Mouse (Mus musculus): Measurements from ENCODE around the gene Rho.

The Rho gene

DNA sequence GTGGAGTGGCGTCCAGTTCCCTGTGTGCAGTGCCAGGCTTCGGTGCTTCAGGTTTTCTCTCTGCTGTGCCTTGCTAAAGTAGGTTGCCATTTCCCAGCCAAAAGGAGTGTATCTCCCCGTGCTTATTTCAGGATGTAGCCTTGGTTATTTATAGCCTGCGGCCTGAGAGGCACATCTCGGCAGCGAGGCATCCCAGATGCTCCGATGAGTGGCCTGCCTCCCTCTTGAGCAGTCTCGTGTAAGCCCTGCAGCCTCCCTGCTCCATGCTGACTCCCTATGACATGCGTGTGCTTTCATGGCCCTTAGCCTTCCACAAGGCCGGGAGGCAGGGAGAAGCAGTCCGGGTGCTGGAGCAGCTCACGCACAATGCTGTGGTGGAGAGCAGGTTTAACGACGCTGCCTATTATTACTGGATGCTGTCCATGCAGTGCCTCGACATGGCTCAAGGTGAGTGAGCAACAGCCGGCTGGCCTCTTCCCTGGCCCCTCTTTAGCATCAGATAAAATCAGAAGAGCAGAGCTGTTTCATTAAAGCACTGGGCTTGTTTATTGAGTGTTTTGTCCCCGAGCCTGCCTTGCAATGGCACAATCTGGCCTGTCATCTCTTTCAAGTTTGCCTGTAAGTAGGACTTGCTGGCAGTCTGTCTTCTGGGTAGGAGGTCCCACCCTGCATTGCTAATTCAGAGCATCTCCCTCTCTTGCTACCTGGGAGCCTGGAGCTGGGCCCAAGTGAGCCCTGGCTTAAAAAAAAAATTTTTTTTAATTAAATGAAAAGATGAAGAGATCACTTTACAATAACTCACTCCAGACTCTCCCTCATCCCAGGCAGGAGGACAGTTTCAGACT is 15.7 kb upstream of the Rho start:
- DNase-seq (ENCODE audit: low spot score in 2 of 2) = no peak

DNA sequence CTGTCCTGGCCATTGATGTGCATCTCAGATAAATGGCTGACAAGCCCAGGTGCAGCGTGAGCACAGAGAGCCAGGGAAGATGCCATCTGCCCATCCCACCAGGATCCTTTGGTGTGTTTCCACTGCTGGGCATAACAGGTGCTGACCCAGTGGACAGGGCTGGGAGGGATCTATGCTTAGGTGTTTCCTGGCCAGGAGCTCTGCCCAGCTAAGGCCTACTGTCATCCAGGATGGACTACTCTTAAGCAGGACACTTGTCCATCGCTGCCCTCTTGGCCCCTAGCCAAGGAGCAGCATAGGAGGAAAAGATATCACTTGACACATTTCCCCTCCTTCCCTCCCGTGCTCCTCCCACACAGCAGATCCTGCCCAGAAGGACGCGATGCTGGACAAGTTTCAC is 14.9 kb upstream of the Rho start:
- DNase-seq (ENCODE audit: low spot score in 2 of 2) = no peak

DNA sequence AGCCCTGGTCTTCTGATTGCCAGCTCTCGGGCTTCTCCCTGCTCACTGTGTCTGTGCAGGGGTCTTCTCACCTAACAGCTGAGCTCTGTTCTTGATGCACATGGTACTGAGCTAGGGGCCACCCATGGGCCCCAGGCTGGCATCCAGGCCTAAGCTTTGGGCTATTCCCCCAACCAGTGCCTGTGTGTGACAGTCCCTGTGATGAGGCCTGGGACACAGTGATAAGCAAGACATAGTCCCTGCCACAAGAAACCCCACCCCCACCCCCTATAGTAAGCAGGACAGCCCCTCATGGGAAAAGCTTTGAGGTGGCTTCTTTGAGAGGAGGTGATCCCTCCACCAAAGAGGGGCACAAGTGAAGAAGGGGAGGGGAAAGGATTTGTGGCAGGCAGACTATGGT is 12.9 kb upstream of the Rho start:
- no peak for DNase-seq (ENCODE audit: low spot score in 2 of 2)

DNA sequence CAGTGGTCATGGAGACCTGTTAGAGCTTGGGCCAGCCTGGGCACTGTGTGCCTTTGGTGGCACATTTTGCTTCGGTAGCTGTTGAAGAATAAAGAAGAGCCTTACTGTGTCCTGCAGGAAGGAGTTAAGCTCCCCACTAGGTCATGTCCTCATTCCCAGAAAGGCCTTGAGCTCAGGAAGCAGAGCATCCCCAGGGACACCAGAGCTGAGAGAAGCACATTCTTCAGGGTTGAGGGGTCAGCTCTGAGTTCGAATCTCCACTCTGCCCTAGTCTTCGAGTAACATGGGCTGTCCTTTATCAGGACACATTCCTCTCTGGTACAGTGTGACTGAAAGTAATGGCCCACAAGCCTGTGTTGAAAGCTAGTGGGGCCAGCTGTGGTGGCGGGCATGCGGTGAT is 11.7 kb upstream of the Rho start:
- DNase-seq (ENCODE audit: low spot score in 2 of 2) = no peak

DNA sequence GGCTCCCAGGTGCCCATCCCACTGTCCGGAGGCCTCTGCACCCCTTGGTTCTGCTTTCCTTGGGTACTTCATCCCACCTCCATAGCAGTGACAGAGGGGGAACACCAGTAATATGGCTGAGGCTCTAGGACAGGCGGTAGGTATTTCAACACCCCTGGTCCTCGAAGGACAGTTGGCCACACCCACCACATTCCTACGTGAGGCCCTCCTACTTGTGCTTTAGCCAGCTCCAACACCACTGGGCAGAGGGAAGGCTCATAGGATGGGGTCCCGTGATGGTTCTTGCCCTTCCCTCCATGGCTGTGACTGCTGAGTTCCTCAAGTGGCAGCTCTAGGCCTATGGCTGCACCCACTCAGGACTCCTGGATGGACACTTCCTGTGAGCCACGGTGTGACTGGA is 6.7 kb upstream of the Rho start:
- DNase-seq (ENCODE audit: low spot score in 2 of 2) = no peak

DNA sequence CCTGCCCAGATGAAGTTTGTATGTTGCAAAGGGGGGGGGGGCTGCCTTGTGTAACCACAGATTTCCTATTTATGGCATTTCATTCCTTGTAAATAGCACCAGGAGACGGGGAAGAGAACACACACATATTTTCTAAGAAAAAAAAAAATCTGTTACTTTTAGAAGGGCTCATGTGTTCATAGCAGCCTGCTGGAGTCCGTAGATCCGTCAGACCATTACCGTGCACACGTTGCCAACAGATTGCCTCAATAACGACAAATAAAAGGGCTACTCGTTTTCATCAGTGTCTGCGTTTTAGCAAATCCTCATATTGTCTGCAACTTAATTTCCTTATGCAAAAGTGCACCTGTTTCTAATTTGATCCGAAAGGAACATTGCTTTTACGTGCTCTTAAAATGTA is 5.1 kb upstream of the Rho start:
- no peak for DNase-seq (ENCODE audit: low spot score in 2 of 2)

DNA sequence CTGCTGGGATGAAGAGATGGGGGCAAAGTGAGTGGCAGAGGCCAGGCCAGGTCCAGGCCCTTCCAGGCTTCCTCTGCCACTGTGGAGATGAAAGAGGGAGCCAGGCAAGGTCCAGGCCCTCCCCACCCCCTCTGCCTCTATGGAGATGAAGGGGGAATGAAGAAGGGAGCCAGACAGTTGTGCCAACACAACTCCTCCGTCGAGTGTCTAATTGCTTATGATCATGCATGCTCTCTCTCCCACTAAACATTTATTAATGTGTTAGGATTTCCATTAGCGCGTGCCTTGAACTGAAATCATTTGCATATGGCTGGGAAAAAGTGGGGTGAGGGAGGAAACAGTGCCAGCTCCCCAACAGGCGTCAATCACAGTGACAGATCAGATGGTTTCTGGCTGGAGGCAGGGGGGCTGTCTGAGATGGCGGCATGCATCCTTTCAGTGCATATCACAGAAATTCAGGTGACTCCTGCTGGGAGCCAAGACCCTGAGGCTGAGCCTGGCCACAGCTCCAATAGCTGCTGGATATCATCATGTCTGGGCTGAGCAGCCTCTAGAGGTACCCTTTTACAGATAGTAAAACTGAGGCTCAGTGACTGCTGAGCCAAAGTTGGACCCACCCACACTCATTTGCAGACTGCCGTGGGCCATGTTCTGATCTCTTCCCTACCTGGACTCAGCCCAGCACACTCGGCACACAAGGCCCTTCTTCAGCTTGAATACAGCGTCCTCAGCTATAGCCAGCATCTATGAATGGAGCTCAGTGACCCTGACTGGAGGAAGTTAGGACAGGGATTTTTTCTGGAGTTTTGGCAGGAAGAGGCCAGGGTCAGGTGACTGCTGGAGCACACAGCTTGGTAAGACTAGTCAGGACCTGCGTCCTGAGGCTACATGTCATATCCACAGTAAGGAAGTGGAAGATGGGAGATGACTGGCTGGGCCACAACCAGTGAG is 4.0 kb upstream of the Rho start:
- no peak for DNase-seq (ENCODE audit: low spot score in 2 of 2)

DNA sequence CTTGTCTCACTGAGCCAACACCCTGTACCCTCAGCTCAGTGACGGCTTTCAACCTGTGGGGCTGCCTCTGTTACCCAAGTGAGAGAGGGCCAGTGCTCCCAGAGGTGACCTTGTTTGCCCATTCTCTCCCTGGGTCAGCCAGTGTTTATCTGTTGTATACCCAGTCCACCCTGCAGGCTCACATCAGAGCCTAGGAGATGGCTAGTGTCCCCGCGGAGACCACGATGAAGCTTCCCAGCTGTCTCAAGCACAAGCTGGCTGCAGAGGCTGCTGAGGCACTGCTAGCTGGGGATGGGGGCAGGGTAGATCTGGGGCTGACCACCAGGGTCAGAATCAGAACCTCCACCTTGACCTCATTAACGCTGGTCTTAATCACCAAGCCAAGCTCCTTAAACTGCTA is 1.5 kb upstream of the Rho start:
- DNase-seq (ENCODE audit: low spot score in 2 of 2) = no peak

DNA sequence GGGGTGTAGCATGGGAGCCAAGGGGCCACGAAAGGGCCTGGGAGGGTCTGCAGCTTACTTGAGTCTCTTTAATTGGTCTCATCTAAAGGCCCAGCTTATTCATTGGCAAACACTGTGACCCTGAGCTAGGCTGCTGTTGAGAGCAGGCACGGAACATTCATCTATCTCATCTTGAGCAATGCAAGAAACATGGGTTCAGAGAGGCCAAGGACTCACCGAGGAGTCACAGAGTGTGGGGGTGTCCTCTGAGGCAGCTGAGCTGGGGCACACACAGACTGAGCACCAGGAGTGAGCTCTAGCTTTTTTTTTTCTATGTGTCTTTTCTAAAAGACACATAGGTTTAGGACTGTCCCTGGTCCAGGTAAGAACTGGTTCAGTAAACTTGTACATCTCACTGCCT is 843 bp downstream of the Rho start:
- DNase-seq (ENCODE audit: low spot score in 2 of 2) = no peak

DNA sequence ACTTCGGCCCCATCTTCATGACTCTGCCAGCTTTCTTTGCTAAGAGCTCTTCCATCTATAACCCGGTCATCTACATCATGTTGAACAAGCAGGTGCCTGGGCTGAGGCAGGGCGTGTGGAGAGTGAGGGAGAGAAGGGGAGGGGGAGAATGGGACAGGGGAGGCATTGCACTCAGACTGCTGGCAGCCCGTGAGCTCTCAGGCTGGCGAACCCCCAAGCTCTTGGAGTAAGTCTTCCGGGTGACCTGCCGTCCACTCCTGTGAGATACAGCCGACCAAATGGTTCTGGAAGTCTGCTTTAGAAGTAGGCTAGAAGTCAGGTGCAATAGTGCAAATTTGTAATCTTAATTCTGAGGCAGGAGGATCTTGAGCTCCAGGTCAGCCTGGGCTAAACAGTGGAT is 4.0 kb downstream of the Rho start:
- DNase-seq (ENCODE audit: low spot score in 2 of 2) = no peak

DNA sequence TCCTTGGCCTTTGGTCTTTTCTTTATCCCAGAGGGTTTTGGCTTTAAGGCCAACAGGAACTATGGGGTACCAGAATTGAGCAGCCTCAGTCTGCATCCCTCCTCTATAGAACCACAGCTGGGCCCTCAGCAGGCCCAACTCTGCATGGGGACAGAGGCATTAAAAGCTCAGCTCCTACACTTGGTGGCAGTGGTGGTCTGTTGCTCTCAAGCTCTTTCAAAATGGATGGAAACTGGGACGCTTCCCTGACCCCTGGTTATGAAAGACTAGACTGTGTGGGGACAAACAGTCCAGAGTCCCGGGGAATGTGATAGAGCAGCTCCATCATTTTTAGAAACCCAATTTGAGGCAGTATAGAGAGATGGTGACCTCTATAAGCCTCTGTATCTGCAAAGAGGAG is 6.5 kb downstream of the Rho start:
- no peak for DNase-seq (ENCODE audit: low spot score in 2 of 2)

DNA sequence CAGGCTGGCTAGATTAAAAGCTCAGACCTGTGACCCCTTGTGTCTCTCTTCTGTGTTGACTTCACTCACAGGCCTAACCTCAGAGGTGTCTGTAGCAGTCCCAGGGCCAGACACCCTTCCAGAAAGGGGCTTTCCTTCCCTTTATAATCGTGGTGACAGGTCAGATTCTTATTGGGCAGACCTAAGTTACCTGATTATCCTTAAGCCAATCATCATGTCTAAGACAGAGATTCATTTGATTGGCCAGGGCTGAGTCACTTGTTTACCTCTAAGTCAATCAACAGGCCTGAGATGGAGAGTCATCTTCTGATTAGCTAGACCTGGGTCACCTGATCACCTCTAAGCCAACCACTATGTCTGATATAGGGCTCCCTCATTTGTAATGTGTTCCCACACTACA is 7.2 kb downstream of the Rho start:
- no peak for DNase-seq (ENCODE audit: low spot score in 2 of 2)

DNA sequence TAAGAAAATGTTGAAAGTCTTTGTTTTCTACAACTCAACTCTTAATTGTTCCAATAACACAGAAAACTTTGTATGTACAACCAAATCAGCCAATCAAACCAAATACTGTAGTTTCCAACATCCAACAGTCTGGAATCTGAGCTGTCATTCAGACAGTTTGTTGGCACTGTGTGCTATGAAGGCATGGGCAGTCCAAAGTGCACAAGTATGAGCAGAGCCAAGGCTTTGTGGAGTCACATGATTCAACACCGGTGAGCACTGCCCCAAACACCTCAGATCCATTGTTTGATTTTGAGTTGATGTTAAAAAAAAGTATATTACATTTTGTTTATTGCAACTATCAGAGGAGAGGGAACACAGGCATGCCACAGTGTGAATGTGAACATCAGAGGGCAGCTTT is 9.1 kb downstream of the Rho start:
- DNase-seq (ENCODE audit: low spot score in 2 of 2) = no peak

DNA sequence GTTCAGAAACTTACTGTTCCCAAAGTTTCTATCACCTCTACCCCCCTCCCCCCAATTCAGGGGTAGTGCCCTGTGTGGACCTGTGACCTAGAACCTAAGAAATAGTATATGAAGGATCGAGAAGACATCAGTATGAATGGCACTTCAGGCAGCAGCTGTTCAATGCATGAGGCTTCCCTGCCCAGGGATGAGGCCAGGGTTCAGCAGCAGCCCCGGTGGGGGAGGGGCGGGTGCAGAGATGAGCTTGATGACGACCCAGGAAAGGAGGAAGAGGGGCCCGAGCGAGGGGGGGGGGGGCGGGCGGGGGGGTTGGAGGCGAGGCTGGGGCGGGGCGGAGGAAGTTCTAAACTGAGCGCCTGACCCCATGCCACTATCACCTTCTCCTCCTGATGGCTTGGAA is 9.6 kb downstream of the Rho start:
- no peak for DNase-seq (ENCODE audit: low spot score in 2 of 2)

DNA sequence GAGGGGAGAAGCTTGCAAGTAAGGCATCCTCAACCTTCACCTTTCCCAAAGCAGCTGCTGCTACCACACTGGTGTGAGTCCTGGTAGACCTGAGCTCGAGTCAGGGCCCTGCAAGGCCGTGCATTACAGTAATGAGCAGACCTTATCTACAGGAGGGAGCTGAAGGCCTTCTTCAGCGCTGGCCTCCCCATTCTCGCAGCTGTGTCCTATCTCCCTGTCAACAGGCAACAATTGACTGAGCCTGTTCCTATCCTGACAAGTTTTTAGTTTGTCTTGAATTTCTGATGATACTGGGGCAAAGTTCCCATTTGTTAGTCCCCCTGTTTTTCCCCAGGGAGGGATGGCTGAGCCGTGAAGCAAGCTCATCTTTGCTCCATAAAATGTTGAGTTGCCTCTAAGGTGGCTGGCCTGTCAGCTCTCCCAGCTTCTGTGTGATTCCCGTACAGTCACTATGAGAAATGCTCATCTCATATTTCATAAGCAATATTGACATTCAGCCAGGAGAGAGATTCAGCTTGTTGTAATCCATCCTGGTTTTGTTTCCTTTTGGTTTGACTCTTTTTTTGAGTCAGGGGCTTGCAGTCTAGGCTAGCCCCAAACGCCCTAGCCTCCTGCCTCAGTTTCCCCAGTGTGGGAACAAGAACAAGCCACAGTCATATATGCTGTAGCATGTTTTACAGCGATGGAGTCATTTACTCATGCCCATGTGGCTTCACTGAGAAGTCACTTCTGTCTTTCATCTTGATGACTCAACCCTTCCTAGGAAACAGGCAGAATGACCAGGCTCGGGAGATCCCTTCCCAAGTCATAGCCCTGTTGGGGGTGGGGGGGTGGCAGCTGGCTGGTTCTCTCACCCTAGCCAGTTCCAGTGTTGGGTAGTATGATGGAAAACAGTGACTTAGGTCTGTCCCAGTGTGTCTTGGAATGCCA is 12.2 kb downstream of the Rho start:
- DNase-seq (ENCODE audit: low spot score in 2 of 2) = no peak

DNA sequence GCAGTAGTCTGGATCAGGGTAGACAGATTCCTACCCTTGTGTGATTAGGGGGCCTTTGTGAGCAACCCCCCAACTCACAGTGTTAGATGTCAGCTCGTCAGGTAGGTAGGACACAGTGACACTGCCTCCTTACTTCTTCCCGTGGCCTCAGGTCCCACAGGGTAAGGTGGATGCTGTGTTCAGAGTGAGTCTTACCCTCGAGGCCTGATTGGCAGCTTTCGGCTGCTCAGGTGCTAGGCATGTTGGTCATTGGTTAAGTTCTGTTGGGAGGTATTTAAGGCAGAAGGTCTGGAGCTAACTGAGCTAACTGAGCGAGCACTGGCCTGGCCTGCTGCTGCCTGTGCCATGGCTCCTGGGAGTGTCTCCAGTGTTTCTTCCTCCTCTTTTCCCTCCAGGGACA is 13.1 kb downstream of the Rho start, which contains the start of gene H1foo:
Gene H1foo (plus strand): TSS at position 301 of the 400 bp plus-strand sequence.
- DNase-seq (ENCODE audit: low spot score in 2 of 2) = no peak

DNA sequence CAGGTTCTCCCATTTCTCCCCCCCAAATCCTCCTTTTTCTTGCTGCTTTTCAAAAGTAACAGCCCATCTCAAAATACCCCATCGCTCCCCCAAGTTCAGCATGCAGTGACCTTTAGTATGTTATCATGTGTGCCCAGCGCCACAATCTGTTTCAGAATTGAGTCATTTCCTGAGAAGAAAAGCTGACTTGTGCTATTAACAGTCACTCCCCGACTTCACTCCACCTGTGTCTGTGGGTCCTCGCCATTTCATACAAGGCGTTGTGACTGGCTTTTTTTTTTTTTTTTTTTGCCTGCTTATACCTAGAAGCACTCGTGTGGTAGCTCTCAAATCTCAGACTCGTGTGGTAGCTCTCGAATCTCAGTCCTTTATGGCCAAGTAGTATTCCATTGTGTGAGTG is 14.1 kb downstream of the Rho start:
- no peak for DNase-seq (ENCODE audit: low spot score in 2 of 2)

DNA sequence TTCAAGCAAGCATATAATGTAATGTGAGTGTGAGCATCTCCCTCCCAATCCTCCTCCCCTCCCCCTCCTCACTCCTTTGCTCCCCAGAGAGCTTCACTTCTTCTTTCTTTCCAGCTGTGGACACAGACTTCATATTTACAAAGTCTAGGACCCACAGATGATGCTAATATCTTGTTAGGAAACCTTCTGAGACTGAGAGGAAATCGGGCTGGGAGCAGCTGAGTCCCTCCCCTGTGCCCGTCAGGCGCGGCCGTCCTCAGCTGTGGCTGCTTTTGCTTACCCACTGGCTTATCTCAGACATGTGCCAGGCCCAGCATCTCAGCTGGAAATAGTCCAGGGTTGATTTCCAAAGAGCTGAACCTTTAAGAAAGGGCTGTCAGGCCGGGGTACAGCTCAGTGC is 14.8 kb downstream of the Rho start:
- no peak for DNase-seq (ENCODE audit: low spot score in 2 of 2)

DNA sequence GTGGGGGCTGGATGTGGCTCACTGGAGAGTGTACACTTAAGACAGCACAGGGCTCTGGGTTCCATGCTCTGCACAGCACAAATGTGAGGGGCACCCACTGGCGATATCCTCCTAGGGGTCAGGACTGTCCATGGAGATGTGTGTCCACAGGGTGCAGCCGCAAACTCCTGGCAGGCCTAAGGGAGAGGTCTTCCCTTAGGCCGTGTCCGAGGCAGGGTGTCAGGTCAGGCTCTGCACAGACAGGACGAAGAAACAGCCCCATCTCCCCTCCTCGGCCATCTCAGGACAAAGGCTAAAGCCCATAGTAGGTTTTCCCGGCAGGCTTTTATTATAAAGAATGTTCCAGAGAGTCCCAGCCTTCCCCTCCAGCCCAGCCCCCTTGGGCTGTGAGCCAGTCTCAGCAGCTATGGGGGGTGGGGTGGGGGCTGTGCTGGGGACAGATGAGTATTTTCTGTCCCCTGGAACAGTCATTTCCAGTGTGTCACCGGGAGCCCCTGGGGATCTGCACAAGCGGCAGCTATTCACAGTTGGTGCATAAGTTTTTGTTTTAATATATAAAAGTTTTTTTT is 23.0 kb downstream of the Rho start:
- DNase-seq (ENCODE audit: low spot score in 2 of 2) = no peak

DNA sequence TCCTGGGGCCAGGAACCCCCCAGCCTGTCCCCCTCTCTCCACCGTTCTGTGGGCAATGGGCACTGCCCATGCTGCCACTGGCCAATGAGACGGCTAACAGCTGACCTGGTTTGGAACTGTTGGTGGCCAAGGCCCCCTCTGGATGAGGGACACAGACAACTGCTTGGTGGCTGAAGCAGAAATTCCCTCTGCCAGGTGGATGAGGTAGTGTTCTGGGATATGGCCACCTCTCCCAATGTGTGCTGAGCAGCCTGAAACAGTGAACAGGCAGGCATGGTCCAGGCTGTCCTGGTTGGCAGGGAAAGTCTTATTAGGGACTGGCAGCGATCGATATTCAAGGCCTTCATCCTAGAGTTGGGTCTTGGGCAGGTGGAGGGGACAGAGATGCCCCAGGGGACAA is 23.6 kb downstream of the Rho start:
- no peak for DNase-seq (ENCODE audit: low spot score in 2 of 2)

DNA sequence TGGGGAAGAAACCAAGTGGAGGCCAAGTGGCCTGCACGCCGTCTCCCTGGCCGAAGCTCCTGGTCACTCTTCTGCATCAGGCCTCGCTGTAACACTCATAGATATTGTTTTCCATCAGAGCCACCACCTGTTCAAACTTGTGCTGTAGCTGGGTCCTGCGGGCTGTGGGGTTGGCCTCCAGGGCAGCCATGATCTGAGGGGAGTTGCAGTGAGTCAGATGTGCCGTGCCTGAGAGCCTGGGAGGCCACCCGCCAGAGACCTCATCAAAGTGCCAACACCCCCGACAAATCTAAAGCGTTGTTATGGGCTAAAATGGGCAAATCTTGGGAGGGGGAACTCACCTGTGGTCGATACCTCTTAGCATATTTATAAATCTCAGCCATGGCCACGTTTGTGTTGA is 24.1 kb downstream of the Rho start:
- DNase-seq (ENCODE audit: low spot score in 2 of 2) = no peak
